Mouse (Mus musculus) cerebellum, adult 2 months (tissue): Measurements from ENCODE around the gene Sash1.

Source experiments
- CTCF ChIP-seq: fragments of 200-500 bp; IDR thresholded peaks from 2 replicates; pipeline ENCODE4 v1.5.1; 2011; ENCODE audit warnings: low read depth, mild to moderate bottlenecking, control low read depth, low read length, moderate library complexity, borderline replicate concordance; ENCODE audit not compliant: insufficient read depth
- POLR2A ChIP-seq: fragments of 200-500 bp; IDR thresholded peaks from 2 replicates; pipeline ENCODE4 v1.6.1; 2011; ENCODE audit warnings: low read length, control low read depth, borderline replicate concordance; ENCODE audit not compliant: insufficient read depth

GRCm38 (mm10) chr10:8801719-8802347, 84.0 kb downstream of the Sash1 start:
- TF ChIP-seq POLR2A, result no peak
- TF ChIP-seq CTCF, result no peak
